Mouse (Mus musculus): ENCODE measurements around the gene Card6.
A peak's percentile ranks its signal among the peaks of the same experiment; 100 is the strongest.

GRCm38 (mm10) chr15:5116270-5117030 lies 8.1 kb upstream of the Card6 start, which contains the start of gene Rpl37:
- TF ChIP-seq POLR2A (IDR thresholded peaks at IDR 0.05; ENCODE audit: borderline replicate concordance, extremely low read depth, insufficient read depth, insufficient read length, poor library complexity, severe bottlenecking) (peak; percentile 44; the same call in 1 of the 2 replicates), CTCF (IDR thresholded peaks at IDR 0.05; ENCODE audit: borderline replicate concordance, extremely low read depth, insufficient read depth, insufficient read length) (peak; percentile 68)

Data from brain, embryonic 14.5 days (tissue).